Mouse (Mus musculus): ENCODE results near the gene Spr.
"Not testable (repeated sequence)": the region's sequence is repeated elsewhere in the genome, so short reads cannot be mapped to it uniquely, and the experiment has no call there.

Gene Spr

GRCm38 (mm10) chr6:85137217-85138035 is at the start of gene Spr:
TSS of gene Spr (minus strand) at chr6:85137766.
- peak; percentile 89 for DNase-seq (ENCODE audit: low read depth, low spot score)

- no peak for DNase-seq (ENCODE audit: low read depth, low spot score)
These were observed 49.1 kb upstream of the Spr start for GRCm38 (mm10) chr6:85186744-85187059.

GRCm38 (mm10) chr6:85186033-85186743 is 48.6 kb upstream of the Spr start:
- DNase-seq (ENCODE audit: low read depth, low spot score): no peak

- no peak for DNase-seq (ENCODE audit: low read depth, low spot score)
These were observed 46.4 kb upstream of the Spr start for GRCm38 (mm10) chr6:85183951-85184350.

GRCm38 (mm10) chr6:85180036-85180435 is 42.5 kb upstream of the Spr start:
- DNase-seq (ENCODE audit: low read depth, low spot score): no peak

GRCm38 (mm10) chr6:85179569-85179968 is 42.0 kb upstream of the Spr start:
- no peak for DNase-seq (ENCODE audit: low read depth, low spot score)

GRCm38 (mm10) chr6:85165440-85165921 is 27.9 kb upstream of the Spr start:
- DNase-seq (ENCODE audit: low read depth, low spot score): no peak

GRCm38 (mm10) chr6:85160201-85160923 is 22.8 kb upstream of the Spr start:
- DNase-seq (ENCODE audit: low read depth, low spot score): peak; percentile 75

- peak; percentile 63 for DNase-seq (ENCODE audit: low read depth, low spot score)
These were observed 21.7 kb upstream of the Spr start for GRCm38 (mm10) chr6:85159092-85159760.

GRCm38 (mm10) chr6:85158040-85158804 is 20.7 kb upstream of the Spr start:
- not testable (repeated sequence) for DNase-seq (ENCODE audit: low read depth, low spot score)

- DNase-seq (ENCODE audit: low read depth, low spot score): not testable (repeated sequence)
These were observed 19.0 kb upstream of the Spr start for GRCm38 (mm10) chr6:85156551-85156950.

- DNase-seq (ENCODE audit: low read depth, low spot score): peak; percentile 65
These were observed 17.4 kb upstream of the Spr start for GRCm38 (mm10) chr6:85154861-85155528.

- peak; percentile 83 for DNase-seq (ENCODE audit: low read depth, low spot score)
These were observed 16.5 kb upstream of the Spr start for GRCm38 (mm10) chr6:85153970-85154540.

GRCm38 (mm10) chr6:85150386-85150785 is 12.8 kb upstream of the Spr start:
- no peak for DNase-seq (ENCODE audit: low read depth, low spot score)

GRCm38 (mm10) chr6:85147636-85148035 is 10.1 kb upstream of the Spr start:
- no peak for DNase-seq (ENCODE audit: low read depth, low spot score)

- DNase-seq (ENCODE audit: low read depth, low spot score): no peak
These were observed 6.9 kb upstream of the Spr start for GRCm38 (mm10) chr6:85144466-85144865.

GRCm38 (mm10) chr6:85141013-85141412 is 3.4 kb upstream of the Spr start:
- peak; percentile 67 for DNase-seq (ENCODE audit: low read depth, low spot score)

- DNase-seq (ENCODE audit: low read depth, low spot score): no peak
These were observed 2.0 kb upstream of the Spr start for GRCm38 (mm10) chr6:85139534-85139933.

- not testable (repeated sequence) for DNase-seq (ENCODE audit: low read depth, low spot score)
These were observed 782 bp downstream of the Spr start for GRCm38 (mm10) chr6:85136784-85137183.

GRCm38 (mm10) chr6:85132794-85133193 is 4.8 kb downstream of the Spr start:
- DNase-seq (ENCODE audit: low read depth, low spot score): peak; percentile 57
